Mouse (Mus musculus) embryonic facial prominence, embryonic 12.5 days (tissue): ENCODE data around the gene Acad10. TPM values are rescaled to one million over a fixed set of nuclear protein-coding genes. Genes with fewer than 3 reads are reported as not detected.
A peak's percentile ranks its signal among the peaks of the same experiment; 100 is the strongest.
"Not testable (repeated sequence)": the region's sequence is repeated elsewhere in the genome, so short reads cannot be mapped to it uniquely, and the experiment has no call there.

Source experiments
- ATAC-seq: fragments of 200-750 bp; cut with Nextera tagmentation; 2 replicates; pipeline ENCODE4 v1.8.0; 2017; ENCODE audit not compliant: insufficient number of reproducible peaks, insufficient read depth, low FRiP score, low TSS enrichment
- H3K27ac ChIP-seq: fragments of 300-500 bp; sonication (generic); 2 replicates; pipeline ENCODE4 v1.5.1; 2016; ENCODE audit warnings: mild to moderate bottlenecking
- H3K27me3 ChIP-seq: fragments of 300-500 bp; sonication (generic); 2 replicates; pipeline ENCODE4 v1.6.1; 2016; ENCODE audit warnings: mild to moderate bottlenecking, moderate library complexity
- H3K36me3 ChIP-seq: fragments of 300-500 bp; sonication (generic); 2 replicates; pipeline ENCODE4 v1.6.1; 2016; ENCODE audit warnings: mild to moderate bottlenecking
- H3K4me1 ChIP-seq: fragments of 300-500 bp; sonication (generic); 2 replicates; pipeline ENCODE4 v1.6.1; 2016
- H3K4me2 ChIP-seq: fragments of 300-500 bp; sonication (generic); replicated peaks from 2 replicates; pipeline ENCODE4 v1.6.1; 2016; ENCODE audit warnings: mild to moderate bottlenecking, moderate library complexity
- H3K4me3 ChIP-seq: fragments of 300-500 bp; sonication (generic); 2 replicates; pipeline ENCODE4 v1.5.1; 2016; ENCODE audit warnings: mild to moderate bottlenecking
- H3K9ac ChIP-seq: fragments of 300-500 bp; sonication (generic); 2 replicates; pipeline ENCODE4 v1.6.1; 2016; ENCODE audit warnings: mild to moderate bottlenecking, moderate library complexity
- H3K9me3 ChIP-seq: fragments of 300-500 bp; sonication (generic); 2 replicates; pipeline ENCODE4 v1.6.1; 2016; ENCODE audit warnings: mild to moderate bottlenecking, moderate library complexity
- WGBS: fragments of 180-500 bp; shearing (Covaris S2); methylation state at CpG from one replicate; pipeline ENCODE4 v1.1.7; 2016; 5-methylcytosine and 5-hydroxymethylcytosine counted together
- polyA plus RNA-seq: library from polyadenylated mRNA; unstranded; fragments of >200 nt; fragmentation: Nextera tagmentation; extraction: Ambion mirVana; gene quantifications from 2 replicates; pipeline ENCODE4 v1.2.1, GENCODE M21; 2016

Gene Acad10
- polyA plus RNA-seq, 1 experiment from 2014 or later: 2.2 TPM

DNA sequence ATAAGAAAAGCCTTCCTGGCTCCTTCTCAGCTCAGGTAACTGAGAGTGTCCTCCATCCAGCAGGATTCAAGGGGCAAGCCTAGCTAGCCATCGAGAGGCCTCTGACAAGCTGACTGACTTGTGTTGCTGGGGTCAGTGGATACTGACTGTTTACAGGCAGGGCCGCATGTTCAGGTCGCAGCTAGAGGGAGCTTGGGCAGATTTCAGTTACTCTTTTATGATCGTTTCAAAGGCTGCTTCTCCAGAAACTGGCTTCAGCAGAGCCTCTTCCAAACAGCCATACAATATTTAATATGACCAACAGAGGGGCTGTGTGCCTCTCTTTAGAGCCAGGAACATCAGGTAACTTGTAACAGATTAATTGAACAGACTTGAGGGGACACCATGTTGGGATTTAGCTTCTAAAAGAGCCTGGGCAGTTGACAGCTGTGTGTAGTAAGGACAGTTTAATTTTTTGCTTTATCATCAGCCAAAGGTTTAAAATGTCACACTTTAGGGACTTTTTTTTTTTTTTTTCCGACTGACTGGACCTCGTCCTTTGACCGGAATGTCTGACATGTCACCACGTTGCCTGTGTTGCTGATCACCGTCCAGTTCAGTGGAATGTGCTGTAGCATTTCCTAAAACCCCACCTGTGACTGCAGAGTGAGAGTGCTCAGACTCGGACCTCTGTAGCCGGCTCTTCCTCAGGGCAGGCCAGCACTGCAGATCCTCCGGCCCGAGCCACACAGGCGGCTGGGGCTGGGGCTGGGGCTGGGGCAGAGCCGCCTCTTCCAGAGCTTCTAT is 26.0 kb upstream of the Acad10 start:
- H3K27ac ChIP-seq: no peak overlapping the region
- 76% methylated on average over 15 of the region's 15 CpGs for WGBS
- H3K36me3 ChIP-seq: peaks cover 57% of the 10 kb centered on the region
- no peak for ATAC-seq
- no peaks in the 10 kb centered on the region for H3K4me1 ChIP-seq
- H3K4me3 ChIP-seq: no peak overlapping the region
- no peak overlapping the region for H3K4me2 ChIP-seq
- H3K27me3 ChIP-seq: no peaks in the 10 kb centered on the region
- no peak overlapping the region for H3K9ac ChIP-seq
- H3K9me3 ChIP-seq: no peaks in the 10 kb centered on the region

- no peak for ATAC-seq
- no peak overlapping the region for H3K27ac ChIP-seq
- no peak overlapping the region for H3K9ac ChIP-seq
- no peaks in the 10 kb centered on the region for H3K9me3 ChIP-seq
- no peak overlapping the region for H3K4me3 ChIP-seq
- H3K4me2 ChIP-seq: no peak overlapping the region
- 92% methylated on average over 6 of the region's 6 CpGs for WGBS
- no peaks in the 10 kb centered on the region for H3K4me1 ChIP-seq
- H3K27me3 ChIP-seq: no peaks in the 10 kb centered on the region
- peaks cover 61% of the 10 kb centered on the region for H3K36me3 ChIP-seq
These were observed 25.2 kb upstream of the Acad10 start for GRCm38 (mm10) chr5:121685495-121685894.

DNA sequence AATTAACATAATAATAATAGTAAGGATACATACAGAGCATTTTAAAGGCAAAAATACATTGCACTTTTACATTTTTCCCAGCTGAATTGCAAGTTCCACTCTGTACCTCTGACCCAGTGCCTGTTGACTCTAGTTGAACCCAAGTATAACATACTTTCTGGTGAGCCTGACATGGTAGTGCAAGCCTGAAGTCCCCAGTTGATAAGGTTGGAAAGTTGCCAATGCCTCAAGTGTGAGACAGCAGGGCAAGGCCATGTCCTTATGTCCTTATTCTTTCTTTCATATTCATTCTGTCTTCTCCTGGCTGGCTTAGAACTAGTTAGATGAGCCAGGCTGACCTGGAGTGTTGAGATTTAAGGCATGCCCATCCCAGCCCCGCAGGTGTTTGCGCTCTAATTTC is 21.9 kb upstream of the Acad10 start:
- Histone ChIP-seq H3K27me3 (no peaks in the 10 kb centered on the region), H3K4me1 (no peaks in the 10 kb centered on the region), H3K9me3 (no peaks in the 10 kb centered on the region), H3K9ac (no peak overlapping the region), H3K36me3 (peaks cover 89% of the 10 kb centered on the region), H3K4me3 (no peak overlapping the region), H3K4me2 (no peak overlapping the region), H3K27ac (no peak overlapping the region)
- no peak for ATAC-seq
- 95% methylated on average over 2 of the region's 2 CpGs for WGBS

DNA sequence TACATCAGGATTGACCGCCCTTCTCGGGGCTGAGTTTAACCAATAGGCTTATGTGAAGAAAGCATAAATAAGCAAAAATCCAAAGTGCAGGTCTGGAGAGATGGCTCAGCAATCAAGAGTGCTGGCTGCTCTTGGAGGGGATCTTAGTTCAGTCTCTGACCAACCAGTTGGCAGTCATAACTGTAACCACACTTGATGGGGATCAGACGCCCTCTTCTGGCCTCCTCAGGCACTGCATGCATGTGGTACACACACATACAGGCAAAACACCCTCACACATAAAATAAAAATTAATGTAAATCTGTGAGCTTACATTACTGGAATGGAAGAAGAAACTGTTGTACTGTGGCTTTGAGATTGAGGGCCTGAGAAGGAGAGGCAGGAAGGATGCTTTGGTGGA is 10.1 kb upstream of the Acad10 start:
- Histone ChIP-seq H3K27ac (no peak overlapping the region), H3K4me2 (no peak overlapping the region), H3K27me3 (no peaks in the 10 kb centered on the region), H3K9me3 (no peaks in the 10 kb centered on the region), H3K9ac (no peak overlapping the region), H3K36me3 (peaks cover 59% of the 10 kb centered on the region), H3K4me1 (no peaks in the 10 kb centered on the region), H3K4me3 (no peak overlapping the region)
- WGBS: 81% methylated on average over 3 of the region's 3 CpGs
- no peak for ATAC-seq

DNA sequence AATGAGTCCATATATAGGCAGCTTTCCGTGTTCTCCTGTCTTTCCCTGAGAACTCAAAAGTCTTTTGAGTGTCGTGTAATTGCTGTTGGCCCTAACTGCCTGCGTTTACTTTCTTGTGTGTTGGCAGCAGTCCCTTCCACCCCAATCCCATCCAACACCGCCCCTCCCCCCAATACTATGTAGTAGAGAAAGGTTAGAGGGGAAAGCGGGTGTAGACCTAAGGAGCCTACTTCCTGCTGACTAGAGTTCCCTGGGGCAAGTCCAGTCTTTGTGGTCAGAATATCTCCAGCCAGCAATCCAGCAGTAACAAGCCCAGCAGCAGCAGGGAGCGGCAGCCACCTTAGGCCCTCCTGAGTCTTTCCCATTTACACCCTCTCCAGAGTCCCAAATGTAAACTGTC is 8.1 kb upstream of the Acad10 start:
- H3K4me2 ChIP-seq: no peak overlapping the region
- no peaks in the 10 kb centered on the region for H3K27me3 ChIP-seq
- peaks cover 57% of the 10 kb centered on the region for H3K36me3 ChIP-seq

GRCm38 (mm10) chr5:121667067-121667466 is 6.8 kb upstream of the Acad10 start:
- H3K36me3 ChIP-seq: peaks cover 57% of the 10 kb centered on the region

More for the DNA sequence above, 8.1 kb upstream of the Acad10 start:
- WGBS: 67% methylated on average over 6 of the region's 6 CpGs
- no peak overlapping the region for H3K9ac ChIP-seq
- H3K4me1 ChIP-seq: no peaks in the 10 kb centered on the region
- ATAC-seq: no peak
- no peak overlapping the region for H3K27ac ChIP-seq
- no peaks in the 10 kb centered on the region for H3K9me3 ChIP-seq
- H3K4me3 ChIP-seq: no peak overlapping the region

DNA sequence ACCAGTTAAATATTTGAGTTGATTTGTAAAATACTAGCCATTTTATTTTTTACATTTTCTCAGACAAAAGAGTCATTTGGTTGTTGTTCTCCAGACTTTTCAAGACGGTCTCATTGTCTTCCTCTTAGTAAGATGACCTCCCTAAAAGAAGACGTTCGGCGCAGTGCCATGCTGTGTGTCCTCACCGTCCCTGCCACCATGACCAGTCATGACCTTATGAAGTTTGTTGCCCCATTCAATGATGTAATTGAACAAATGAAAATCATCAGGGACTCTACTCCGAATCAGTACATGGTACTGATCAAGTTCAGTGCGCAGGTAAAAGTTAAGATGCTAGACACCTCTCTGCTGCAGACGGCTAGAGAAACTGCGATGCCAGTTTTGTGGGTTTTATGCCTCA is 4.7 kb upstream of the Acad10 start:
- Histone ChIP-seq H3K9me3 (no peaks in the 10 kb centered on the region), H3K27ac (no peak overlapping the region), H3K36me3 (peaks cover 46% of the 10 kb centered on the region), H3K4me2 (no peak overlapping the region), H3K4me1 (peaks cover 9% of the 10 kb centered on the region), H3K27me3 (no peaks in the 10 kb centered on the region), H3K4me3 (no peak overlapping the region), H3K9ac (no peak overlapping the region)
- WGBS: 94% methylated on average over 9 of the region's 9 CpGs
- ATAC-seq: no peak

More at GRCm38 (mm10) chr5:121667067-121667466, 6.8 kb upstream of the Acad10 start:
- Histone ChIP-seq H3K9me3 (no peaks in the 10 kb centered on the region), H3K27me3 (no peaks in the 10 kb centered on the region), H3K27ac (no peak overlapping the region), H3K9ac (no peak overlapping the region), H3K4me1 (no peaks in the 10 kb centered on the region), H3K4me2 (no peak overlapping the region), H3K4me3 (no peak overlapping the region)
- WGBS: 89% methylated on average over 4 of the region's 4 CpGs
- ATAC-seq: no peak

DNA sequence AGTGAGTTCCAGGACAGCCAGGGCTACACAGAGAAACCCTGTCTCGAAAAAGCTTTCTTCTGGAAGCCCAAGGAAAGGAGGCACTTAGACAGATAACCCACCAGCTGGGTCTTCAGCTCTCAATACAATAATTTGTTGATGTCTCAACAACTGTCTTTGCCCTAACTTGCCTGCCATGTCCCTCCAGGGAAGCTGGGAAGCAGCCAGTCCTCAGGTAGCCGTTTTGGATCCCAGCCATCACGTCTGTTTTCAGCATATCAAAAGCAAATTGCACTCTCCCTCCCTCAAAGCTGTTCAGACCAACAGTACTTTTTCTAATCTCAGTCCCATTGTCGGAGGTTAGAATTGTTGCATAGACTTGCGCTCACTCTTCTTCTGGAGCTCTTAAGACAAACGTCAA is 3.8 kb upstream of the Acad10 start:
- no peak overlapping the region for H3K4me3 ChIP-seq
- no peak for ATAC-seq
- H3K4me1 ChIP-seq: peaks cover 12% of the 10 kb centered on the region
- H3K36me3 ChIP-seq: peaks cover 39% of the 10 kb centered on the region
- no peak overlapping the region for H3K9ac ChIP-seq
- 84% methylated on average over 6 of the region's 6 CpGs for WGBS
- H3K4me2 ChIP-seq: no peak overlapping the region
- H3K9me3 ChIP-seq: no peaks in the 10 kb centered on the region
- H3K27me3 ChIP-seq: no peaks in the 10 kb centered on the region
- no peak overlapping the region for H3K27ac ChIP-seq

DNA sequence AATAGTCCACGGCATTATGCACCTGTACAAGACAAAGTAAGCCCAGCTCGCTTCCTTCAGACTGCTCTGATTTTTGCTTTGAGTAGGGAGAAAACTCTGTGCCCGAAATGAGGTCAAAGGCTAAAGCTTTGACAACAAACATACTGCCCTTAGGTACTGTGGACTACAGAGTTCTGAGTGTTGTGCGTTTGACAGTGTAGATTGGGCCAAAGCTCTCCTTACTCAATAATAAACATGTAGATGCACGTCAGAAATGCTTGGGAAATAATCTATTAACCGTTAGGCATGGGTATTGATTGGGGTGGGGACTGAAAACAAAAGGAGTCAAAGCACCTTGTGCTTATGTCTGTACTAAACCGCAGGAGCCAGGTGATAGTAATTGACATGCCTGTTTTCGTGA is 3.1 kb upstream of the Acad10 start:
- H3K4me2 ChIP-seq: no peak overlapping the region
- no peak overlapping the region for H3K9ac ChIP-seq
- no peaks in the 10 kb centered on the region for H3K27me3 ChIP-seq
- peaks cover 35% of the 10 kb centered on the region for H3K36me3 ChIP-seq
- H3K4me1 ChIP-seq: peaks cover 12% of the 10 kb centered on the region
- no peak overlapping the region for H3K27ac ChIP-seq
- WGBS: 86% methylated on average over 8 of the region's 8 CpGs
- no peak overlapping the region for H3K4me3 ChIP-seq
- H3K9me3 ChIP-seq: no peaks in the 10 kb centered on the region
- no peak for ATAC-seq

- peak overlapping the region; percentile 77 for H3K9ac ChIP-seq
- H3K27me3 ChIP-seq: no peaks in the 10 kb centered on the region
- 86% methylated on average over 5 of the region's 5 CpGs for WGBS
These were observed 1.2 kb upstream of the Acad10 start for GRCm38 (mm10) chr5:121661494-121661893.

DNA sequence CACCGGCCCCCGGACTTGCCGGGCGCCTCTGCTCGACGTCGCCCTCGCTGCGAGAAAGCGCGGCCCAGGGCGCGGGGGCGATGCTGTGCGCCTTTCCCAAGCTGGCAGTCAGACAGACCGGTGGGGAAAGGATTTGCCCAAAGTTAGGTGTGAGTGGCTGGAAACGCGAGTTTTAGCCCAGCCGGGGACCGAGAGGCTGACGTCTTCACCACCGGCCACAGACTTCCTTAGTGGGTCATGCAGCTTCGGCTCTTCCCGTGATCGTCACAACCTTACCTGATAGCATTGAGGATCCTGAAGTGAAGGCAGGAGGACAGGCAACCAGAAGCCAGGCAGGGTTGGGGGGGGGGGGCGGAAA is 562 bp upstream of the Acad10 start:
- Histone ChIP-seq H3K36me3 (peaks cover 20% of the 10 kb centered on the region), H3K9ac (peak overlapping the region; percentile 77), H3K4me3 (peak overlapping the region; percentile 86), H3K9me3 (no peaks in the 10 kb centered on the region), H3K4me1 (peaks cover 12% of the 10 kb centered on the region), H3K27me3 (no peaks in the 10 kb centered on the region), H3K27ac (peak overlapping the region; percentile 58), H3K4me2 (peak overlapping the region; percentile 67)
- peak; percentile 22; the same call in 1 of the 2 replicates for ATAC-seq
- WGBS: under 1% methylated on average over 25 of the region's 26 CpGs

More at GRCm38 (mm10) chr5:121661494-121661893, 1.2 kb upstream of the Acad10 start:
- Histone ChIP-seq H3K36me3 (peaks cover 23% of the 10 kb centered on the region), H3K4me3 (peak overlapping the region; percentile 86), H3K4me1 (peaks cover 12% of the 10 kb centered on the region), H3K4me2 (peak overlapping the region; percentile 67), H3K27ac (no peak overlapping the region), H3K9me3 (no peaks in the 10 kb centered on the region)
- no peak for ATAC-seq

GRCm38 (mm10) chr5:121657656-121658055 is 2.7 kb downstream of the Acad10 start:
- not testable (repeated sequence) for H3K4me3 ChIP-seq, H3K4me2 ChIP-seq, H3K36me3 ChIP-seq, H3K27me3 ChIP-seq, H3K9me3 ChIP-seq, H3K27ac ChIP-seq, H3K9ac ChIP-seq, ATAC-seq
- WGBS: 86% methylated on average over 6 of the region's 6 CpGs
- peaks cover 12% of the 10 kb centered on the region for H3K4me1 ChIP-seq
